Mouse (Mus musculus): ENCODE measurements around the gene Xlr3a. TPM values are rescaled to one million over a fixed set of nuclear protein-coding genes. Genes with fewer than 3 reads are reported as not detected.

Xlr3a gene
- polyA plus RNA-seq, 1 experiment from 2014 or later: 6.2 TPM

GRCm38 (mm10) chrX:73039666-73040065 lies 57.2 kb downstream of the Xlr3a start:
- WGBS: 88% methylated on average over 12 of the region's 12 CpGs
- H3K36me3 ChIP-seq: no peaks in the 10 kb centered on the region
- no peak for ATAC-seq
- H3K27ac ChIP-seq: no peak overlapping the region
- H3K27me3 ChIP-seq (replicated peaks): no peaks in the 10 kb centered on the region
- no peak overlapping the region for H3K4me3 ChIP-seq (replicated peaks)
- H3K4me2 ChIP-seq (replicated peaks): no peak overlapping the region
- no peaks in the 10 kb centered on the region for H3K9me3 ChIP-seq
- H3K9ac ChIP-seq: no peak overlapping the region
- H3K4me1 ChIP-seq (replicated peaks): no peaks in the 10 kb centered on the region

- ATAC-seq: no peak
- H3K4me3 ChIP-seq (replicated peaks): no peak overlapping the region
- no peaks in the 10 kb centered on the region for H3K27me3 ChIP-seq (replicated peaks)
- no peak overlapping the region for H3K27ac ChIP-seq
- H3K4me2 ChIP-seq (replicated peaks): no peak overlapping the region
- H3K9me3 ChIP-seq: no peaks in the 10 kb centered on the region
- H3K9ac ChIP-seq: no peak overlapping the region
- WGBS: 86% methylated on average over 8 of the region's 8 CpGs
- no peaks in the 10 kb centered on the region for H3K36me3 ChIP-seq
- H3K4me1 ChIP-seq (replicated peaks): no peaks in the 10 kb centered on the region
Measured at GRCm38 (mm10) chrX:73038831-73039230, 58.1 kb downstream of the Xlr3a start.

DNA sequence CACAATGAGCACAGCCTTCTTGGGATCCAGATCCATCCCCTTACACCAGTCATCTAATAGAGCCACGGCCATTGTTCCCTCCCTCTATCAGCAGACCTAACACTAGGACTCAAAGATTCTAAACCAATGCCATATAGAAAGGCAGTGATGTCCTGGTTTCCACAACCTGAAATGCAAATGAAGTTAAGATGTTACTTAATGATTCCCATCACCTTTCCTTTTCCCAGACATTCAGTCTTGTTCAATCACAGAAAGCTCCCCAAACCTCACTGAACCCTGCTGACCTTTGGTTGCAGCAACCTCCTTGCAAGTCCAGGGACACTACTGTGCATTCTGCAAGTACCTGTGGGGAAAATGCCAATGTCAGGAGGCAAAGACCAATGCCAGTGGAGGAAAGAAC lies 59.9 kb downstream of the Xlr3a start, which contains the start of gene Pnma5:
Pnma5 (minus strand) TSS at position 101 of the 400 bp plus-strand sequence.
- Histone ChIP-seq H3K4me3 (replicated peaks) (no peak within 1 kb of the TSS), H3K4me1 (replicated peaks) (no peaks in the 10 kb centered on the region), H3K9ac (no peak within 1 kb of the TSS), H3K4me2 (replicated peaks) (no peak within 1 kb of the TSS), H3K36me3 (no peaks in the 10 kb centered on the region), H3K27ac (no peak within 1 kb of the TSS), H3K27me3 (replicated peaks) (no peaks in the 10 kb centered on the region), H3K9me3 (no peaks in the 10 kb centered on the region)
- 81% methylated on average over 1 of the region's 1 CpGs for WGBS
- no peak for ATAC-seq

Other genes starting within 250 kb of the Xlr3a start
- 61.7 and 69.3 TPM in 2 replicates for gene Cetn2, start 178.7 kb downstream of the Xlr3a start, polyA plus RNA-seq (2015; fragmentation: Nextera tagmentation; extraction: Ambion mirVana)
- 43.0 and 44.8 TPM in 2 replicates for gene Nsdhl, start 178.5 kb downstream of the Xlr3a start, polyA plus RNA-seq (2015; fragmentation: Nextera tagmentation; extraction: Ambion mirVana)
- gene Zfp185, start 109.8 kb downstream of the Xlr3a start, polyA plus RNA-seq (2015; fragmentation: Nextera tagmentation; extraction: Ambion mirVana): 6.8 and 6.9 TPM in 2 replicates
- gene Pnma5, start 60.0 kb downstream of the Xlr3a start, polyA plus RNA-seq (2015; fragmentation: Nextera tagmentation; extraction: Ambion mirVana): 0.09 TPM in 1 of 2 replicates, not detected in the other
- gene Pnma3, start 32.3 kb downstream of the Xlr3a start, polyA plus RNA-seq (2015; fragmentation: Nextera tagmentation; extraction: Ambion mirVana): 0.16 TPM in 1 of 2 replicates, not detected in the other
- 2.3 and 2.4 TPM in 2 replicates for gene Xlr4a, start 14.6 kb downstream of the Xlr3a start, polyA plus RNA-seq (2015; fragmentation: Nextera tagmentation; extraction: Ambion mirVana)
- gene Gm14685, start 20.0 kb upstream of the Xlr3a start, polyA plus RNA-seq (2015; fragmentation: Nextera tagmentation; extraction: Ambion mirVana): 0.13 and 0.24 TPM in 2 replicates
- 0.24 TPM in 1 of 2 replicates, not detected in the other for gene Xlr5b, start 51.7 kb upstream of the Xlr3a start, polyA plus RNA-seq (2015; fragmentation: Nextera tagmentation; extraction: Ambion mirVana)
- not detected in 2 replicates for gene DXBay18, start 52.4 kb upstream of the Xlr3a start, polyA plus RNA-seq (2015; fragmentation: Nextera tagmentation; extraction: Ambion mirVana)
- not detected in 2 replicates for gene Spin2d, start 79.9 kb upstream of the Xlr3a start, polyA plus RNA-seq (2015; fragmentation: Nextera tagmentation; extraction: Ambion mirVana)
- gene Xlr3b, start 95.1 kb upstream of the Xlr3a start, polyA plus RNA-seq (2015; fragmentation: Nextera tagmentation; extraction: Ambion mirVana): 9.0 and 9.8 TPM in 2 replicates
- 1.0 and 1.4 TPM in 2 replicates for gene Xlr4b, start 117.2 kb upstream of the Xlr3a start, polyA plus RNA-seq (2015; fragmentation: Nextera tagmentation; extraction: Ambion mirVana)
- 13.4 and 14.6 TPM in 2 replicates for gene F8a, start 131.2 kb upstream of the Xlr3a start, polyA plus RNA-seq (2015; fragmentation: Nextera tagmentation; extraction: Ambion mirVana)
- gene Xlr4c, start 146.0 kb upstream of the Xlr3a start, polyA plus RNA-seq (2015; fragmentation: Nextera tagmentation; extraction: Ambion mirVana): 0.84 and 0.91 TPM in 2 replicates
- gene Xlr3c, start 168.3 kb upstream of the Xlr3a start, polyA plus RNA-seq (2015; fragmentation: Nextera tagmentation; extraction: Ambion mirVana): not detected in 2 replicates
- gene Xlr5a, start 195.9 kb upstream of the Xlr3a start, polyA plus RNA-seq (2015; fragmentation: Nextera tagmentation; extraction: Ambion mirVana): 0.50 TPM in 1 of 2 replicates, not detected in the other
- 0.19 and 0.29 TPM in 2 replicates for gene Xlr5c, start 195.9 kb upstream of the Xlr3a start, polyA plus RNA-seq (2015; fragmentation: Nextera tagmentation; extraction: Ambion mirVana)
- gene Gm45015, start 239.7 kb upstream of the Xlr3a start, polyA plus RNA-seq (2015; fragmentation: Nextera tagmentation; extraction: Ambion mirVana): not detected in 2 replicates
- gene Zfp275, start 245.5 kb upstream of the Xlr3a start, polyA plus RNA-seq (2015; fragmentation: Nextera tagmentation; extraction: Ambion mirVana): 9.9 and 10.2 TPM in 2 replicates

Data from intestine, embryonic 15.5 days (tissue).